Mouse (Mus musculus) liver, adult (tissue): ENCODE data around the gene Sptbn4.

Experiments
- GATA4 ChIP-seq: IDR thresholded peaks from 2 replicates; pipeline ENCODE4 v1.6.1; 2014; ENCODE audit warnings: mild to moderate bottlenecking, low read length; ENCODE audit not compliant: insufficient replicate concordance

The Sptbn4 gene

GRCm38 (mm10) chr7:27454461-27455121 lies 7.1 kb upstream of the Sptbn4 start:
- no peak for TF ChIP-seq GATA4

DNA sequence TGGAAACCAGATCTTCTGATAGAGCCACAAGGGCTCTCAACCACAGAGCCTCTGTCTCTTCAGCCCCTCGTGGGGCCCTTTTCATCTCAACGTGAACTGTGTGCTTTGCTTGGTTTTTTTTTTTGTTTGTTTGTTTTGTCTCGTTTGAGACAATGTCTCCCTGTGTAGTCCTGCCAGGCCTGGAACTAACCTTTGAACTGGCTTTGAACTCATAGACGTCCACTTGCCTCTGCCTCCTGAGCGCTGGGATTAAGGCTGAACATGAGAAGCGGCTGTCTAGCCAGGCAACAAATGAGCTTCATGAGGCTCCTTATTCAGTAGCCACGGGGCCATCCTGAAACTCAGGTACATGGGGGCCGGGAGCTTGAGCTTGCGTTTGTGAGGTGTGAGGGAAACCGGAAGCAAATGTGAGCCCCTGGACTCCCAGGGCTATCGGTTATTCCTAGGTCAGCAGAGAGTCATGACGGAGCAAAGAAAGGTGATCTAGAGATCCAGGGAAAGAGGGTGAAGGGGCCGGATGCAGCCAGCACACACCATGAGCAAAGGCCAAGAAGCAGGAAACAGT lies 4.8 kb upstream of the Sptbn4 start:
- no peak for TF ChIP-seq GATA4

- no peak for TF ChIP-seq GATA4
These were observed 3.9 kb upstream of the Sptbn4 start for GRCm38 (mm10) chr7:27451359-27451758.

- no peak for TF ChIP-seq GATA4
These were observed 1.9 kb upstream of the Sptbn4 start for GRCm38 (mm10) chr7:27449256-27449862.

GRCm38 (mm10) chr7:27448421-27449206 lies 1.1 kb upstream of the Sptbn4 start:
- TF ChIP-seq GATA4, result no peak

GRCm38 (mm10) chr7:27446521-27447418 lies 716 bp downstream of the Sptbn4 start:
- TF ChIP-seq GATA4, result no peak

DNA sequence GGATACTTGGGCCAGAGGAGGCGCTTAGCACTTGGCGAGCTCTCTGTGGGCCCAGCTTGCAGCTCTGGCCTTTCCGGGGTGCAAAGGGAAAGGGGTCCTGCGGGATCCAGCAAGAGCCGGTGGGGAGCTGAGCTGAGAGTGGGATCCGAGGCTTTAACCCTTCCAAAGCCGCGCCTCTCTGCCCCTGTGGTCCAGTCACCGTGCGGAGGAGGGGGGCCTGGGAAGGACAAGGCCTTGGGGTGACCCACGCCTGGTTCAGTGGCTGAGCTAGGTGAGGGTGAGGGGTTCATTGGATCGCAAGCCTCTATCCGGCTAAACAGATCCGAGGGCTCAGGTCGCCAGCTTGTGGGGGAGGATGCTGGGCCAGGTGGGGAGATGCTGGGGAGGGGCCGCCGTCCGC lies 1.4 kb downstream of the Sptbn4 start:
- no peak for TF ChIP-seq GATA4

DNA sequence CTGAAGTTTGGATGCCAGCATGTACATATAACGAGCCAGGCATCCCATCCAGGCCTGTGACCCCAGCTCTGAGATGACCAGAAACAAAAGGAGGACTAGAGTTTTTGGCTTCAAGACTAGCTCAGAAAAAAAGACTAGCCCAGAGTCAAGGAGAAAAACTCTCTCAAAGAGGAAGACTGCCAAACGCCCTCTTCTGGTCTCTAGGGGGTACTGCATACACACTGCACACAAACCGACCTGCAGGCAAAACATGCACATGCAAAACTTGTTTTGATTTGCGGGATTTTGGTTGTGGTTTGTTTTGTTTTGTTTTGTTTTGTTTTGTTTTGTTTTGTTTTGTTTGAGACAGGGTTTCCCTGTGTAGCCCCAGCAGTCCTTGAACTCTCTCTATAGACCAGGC lies 7.5 kb downstream of the Sptbn4 start:
- no peak for TF ChIP-seq GATA4

DNA sequence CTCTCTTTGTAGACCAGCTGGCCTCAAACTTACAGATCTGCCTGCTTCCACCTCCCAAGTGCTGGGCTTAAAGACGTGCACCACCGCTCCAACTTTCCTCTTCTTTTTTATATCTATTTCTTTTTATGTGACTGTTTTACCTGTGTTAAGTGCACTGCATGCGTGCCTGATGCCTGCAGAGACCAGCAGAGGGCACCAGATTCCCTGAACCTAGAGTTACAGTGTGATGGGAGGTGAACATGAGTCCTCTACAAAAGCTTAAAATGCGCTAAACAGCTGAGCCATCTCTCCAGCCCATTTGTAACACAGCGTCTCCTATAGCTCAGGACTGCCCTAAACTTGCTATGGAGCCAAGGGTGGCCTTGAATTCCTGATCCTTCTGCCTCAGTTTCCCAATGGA lies 9.9 kb downstream of the Sptbn4 start:
- no peak for TF ChIP-seq GATA4

DNA sequence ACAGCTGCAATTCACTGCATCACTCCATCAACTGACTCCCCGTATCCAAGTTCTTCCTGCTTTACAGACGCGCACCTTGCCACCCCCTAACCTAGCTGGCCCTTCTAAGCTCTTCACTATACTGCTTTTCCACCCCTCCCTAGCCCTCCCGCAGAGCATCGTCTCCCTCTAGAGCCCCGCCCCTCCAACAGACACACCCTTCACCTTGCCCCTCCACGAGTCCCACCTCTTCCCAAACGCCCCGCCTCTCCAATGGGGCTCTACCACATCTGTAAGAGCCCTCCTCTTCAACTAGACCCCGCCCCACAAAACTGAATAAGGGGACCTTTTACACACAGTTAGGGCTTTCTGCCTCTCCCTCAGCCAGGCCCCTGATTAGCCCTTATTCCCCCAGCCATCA lies 13.7 kb downstream of the Sptbn4 start:
- no peak for TF ChIP-seq GATA4

DNA sequence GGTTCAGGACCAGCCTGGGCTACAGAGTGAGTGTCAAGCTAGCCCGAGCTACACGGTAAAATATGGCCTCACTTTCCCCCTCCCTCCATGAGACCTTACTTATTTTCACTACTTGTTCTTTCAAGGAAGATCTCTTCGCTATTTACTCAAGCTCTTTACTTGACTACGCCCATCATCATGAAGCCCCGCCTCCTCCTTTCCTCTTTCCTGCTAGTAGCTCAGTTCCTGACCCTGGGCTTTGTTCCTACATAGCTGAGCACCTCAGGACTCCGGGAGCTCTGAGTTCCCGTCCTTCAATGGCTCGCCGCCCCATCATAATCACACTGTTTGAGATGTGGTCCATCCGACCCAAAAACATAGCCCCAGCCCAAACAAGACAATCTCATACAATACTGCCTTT lies 14.1 kb downstream of the Sptbn4 start:
- no peak for TF ChIP-seq GATA4

DNA sequence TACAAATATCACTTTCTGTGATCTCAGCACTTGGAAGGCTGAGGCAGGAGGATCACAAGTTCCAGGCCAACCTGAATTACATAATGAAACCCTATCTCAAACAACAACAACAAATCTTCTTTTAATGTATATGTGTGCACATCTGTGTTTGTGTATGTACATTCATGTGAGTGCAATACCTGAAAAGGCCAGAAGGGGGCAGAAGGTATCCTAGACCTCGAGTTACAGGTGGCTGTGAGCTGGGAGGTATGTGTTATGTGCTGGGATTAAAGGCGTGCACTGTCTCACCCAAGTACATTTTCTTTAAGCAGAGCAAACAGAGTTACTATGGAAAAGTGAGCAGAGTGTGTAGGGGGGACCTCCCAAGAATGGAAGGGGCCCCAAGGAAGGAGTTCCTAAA lies 18.4 kb downstream of the Sptbn4 start:
- no peak for TF ChIP-seq GATA4

DNA sequence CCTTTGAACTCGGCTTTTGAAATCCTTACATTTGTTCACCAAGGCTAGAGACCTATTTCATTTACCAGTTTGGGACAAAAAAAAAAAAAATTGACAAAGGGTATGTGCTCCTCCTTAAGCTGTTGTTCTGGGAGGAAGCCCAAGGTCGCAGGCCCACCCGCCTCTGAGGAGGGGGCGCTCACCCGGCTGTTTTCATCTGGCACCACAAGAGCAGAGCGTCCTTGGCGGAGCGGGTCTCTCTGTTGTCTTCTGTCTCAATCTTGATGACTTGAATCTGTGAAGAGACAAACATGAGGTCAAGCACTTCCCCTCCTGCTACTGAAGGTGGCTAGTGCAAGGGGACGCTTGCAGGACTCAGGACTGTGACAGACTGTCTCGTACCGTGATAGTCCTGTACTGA lies 19.5 kb downstream of the Sptbn4 start:
- no peak for TF ChIP-seq GATA4

GRCm38 (mm10) chr7:27427387-27427786 lies 20.1 kb downstream of the Sptbn4 start:
- no peak for TF ChIP-seq GATA4
